Mouse (Mus musculus): Measurements from ENCODE around the gene Clcnka.

The Clcnka gene

DNA sequence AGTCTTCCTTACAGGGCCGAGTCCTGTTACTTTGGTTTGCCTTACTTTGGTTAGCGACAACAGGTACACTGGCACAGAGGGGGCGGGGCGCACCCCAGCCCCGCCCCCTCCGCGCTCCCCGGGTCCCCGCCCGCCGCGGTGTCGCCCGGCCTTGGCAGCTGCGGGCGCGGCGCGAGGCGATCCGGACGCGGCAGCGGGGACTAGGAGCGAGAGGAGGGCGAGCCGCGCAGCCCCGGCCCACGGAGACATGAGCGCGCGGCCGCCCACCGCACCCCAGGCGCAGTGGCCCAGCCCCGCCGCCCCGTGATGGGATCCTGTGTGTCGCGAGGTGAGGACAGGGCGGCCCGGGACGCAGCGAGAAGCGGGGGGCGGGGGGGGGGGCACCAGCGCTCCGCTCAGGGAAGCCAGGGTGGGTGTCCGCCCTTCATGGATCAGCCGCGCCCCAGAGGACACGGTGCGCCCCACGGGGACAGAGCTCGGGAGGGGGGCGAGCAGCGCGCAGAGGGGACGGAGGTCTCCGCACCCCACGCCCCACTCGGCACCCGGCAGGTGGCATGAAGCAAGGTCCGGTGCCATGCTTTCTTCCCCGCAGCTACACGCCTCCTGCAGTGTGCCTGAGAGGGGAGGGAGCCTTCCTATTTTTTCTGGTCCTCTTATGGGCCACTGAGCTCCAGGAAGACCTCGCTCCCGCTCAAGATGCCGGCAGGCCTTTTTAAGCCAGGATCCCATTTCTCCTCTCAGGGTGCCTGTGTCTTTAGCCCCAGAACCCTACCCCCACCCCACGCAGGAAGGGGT lies 30.3 kb downstream of the Clcnka start, which contains the start of gene Fam131c:
TSS of gene Fam131c (plus strand) at position 224 of the 795 bp plus-strand sequence.
- peak; percentile 22 to 34 for DNase-seq

DNA sequence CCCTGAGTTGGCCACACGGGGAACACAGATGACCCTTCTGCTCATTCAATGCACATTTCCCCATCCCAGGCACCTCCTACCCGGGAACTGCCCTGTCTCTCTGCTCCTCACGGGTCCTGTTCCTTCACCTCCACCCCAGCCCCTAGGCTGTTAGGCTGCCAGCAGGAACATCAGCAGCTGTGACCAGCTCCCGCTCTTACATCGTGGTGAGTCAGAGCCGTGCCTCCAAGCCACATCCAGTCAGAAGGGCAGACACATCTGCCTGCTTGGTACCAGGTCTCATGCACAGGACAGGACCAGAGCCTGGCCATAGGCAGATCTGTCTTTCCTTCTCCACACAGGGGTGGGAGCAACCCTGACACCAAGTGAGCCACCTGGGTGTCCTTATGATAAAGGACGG lies 32.6 kb downstream of the Clcnka start:
- no peak for DNase-seq

DNA sequence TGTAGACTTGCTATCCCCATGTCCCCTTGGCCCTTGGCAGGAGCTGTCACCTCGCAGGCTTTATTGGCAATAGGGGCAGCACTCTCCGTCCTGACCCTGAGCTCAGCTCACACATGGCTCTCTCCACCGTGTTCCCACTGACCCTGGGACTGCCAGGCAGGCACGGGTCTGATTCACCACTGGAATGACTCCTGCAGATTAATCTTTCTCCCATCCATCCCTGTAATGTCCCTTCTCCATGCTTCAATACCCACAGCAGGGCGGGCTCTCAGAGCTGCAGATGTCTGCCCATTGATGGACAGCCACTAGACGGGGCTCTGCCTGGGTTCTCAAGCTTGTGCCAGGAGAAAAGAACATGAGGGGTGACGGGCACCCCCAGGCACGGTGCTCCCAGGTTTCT lies 33.4 kb downstream of the Clcnka start:
- no peak for DNase-seq

DNA sequence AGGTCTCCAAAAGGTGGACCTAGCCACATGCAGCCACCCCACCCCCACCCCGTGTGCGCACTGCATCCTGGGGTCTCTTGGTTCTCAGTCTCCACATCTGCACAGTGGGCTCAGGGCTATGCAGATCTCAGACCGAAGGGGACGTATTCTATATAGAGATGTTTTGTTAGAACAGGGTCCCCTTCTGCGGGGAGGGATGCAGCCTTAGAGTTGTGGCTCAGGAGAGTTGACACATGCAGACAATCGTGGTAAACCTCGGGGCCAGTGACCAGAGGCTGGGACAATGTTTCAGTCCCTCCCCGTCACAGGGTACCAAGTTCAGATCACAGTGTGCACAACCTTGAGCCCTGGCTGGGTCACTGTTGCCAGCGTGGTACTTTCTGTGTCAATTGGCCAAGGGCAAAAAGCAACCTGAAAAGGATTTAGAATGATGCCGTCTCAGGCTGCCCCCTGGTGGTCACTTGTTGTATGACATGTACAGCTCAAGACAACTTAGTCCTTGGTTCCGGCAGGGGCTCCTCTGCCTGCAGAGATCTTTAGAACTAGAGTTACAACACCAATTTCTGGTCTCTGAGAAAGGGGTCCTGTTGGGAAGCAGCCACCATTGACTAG lies 35.5 kb downstream of the Clcnka start:
- peak; percentile 78 to 85 for DNase-seq

DNA sequence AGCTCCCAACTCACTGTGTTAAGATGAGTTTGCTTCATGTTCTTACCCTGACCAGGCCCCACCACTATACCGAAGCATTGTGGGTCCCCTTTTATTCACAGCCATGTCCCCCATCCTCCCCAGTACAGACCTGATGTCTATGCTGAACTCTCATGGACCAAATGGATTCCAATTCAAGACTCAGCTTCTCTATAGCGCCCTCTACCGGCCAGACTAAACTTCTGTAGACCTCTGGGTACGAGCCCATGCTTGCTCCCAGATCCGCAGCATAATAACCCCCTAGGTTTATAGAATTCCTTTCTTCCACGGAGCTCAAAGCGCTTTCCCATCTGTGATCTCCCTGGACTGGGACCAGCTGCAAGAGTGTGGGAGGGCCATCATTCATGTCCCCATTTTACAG lies 37.7 kb downstream of the Clcnka start:
- DNase-seq, result peak in 1 of 2 experiments; percentile 15

DNA sequence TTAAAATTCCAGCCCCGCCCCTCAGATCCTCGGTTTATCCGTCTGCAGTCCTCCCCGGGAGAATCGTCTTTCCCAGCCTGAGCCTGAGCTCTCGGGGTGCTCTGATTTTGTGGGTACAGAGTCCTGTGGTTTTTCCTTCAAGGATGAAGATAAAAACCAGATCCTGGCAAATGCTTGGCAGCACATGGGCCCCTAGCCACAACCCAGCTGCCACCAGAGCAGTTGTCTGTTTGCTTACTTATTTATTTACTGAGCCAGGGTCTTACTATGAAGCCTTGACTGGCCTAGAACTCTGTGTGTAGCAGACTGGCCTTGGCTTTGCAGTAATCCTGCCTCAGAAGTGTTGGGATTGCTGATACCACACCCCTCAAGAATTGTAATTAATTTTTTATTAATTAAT lies 39.3 kb downstream of the Clcnka start:
- DNase-seq, result no peak

DNA sequence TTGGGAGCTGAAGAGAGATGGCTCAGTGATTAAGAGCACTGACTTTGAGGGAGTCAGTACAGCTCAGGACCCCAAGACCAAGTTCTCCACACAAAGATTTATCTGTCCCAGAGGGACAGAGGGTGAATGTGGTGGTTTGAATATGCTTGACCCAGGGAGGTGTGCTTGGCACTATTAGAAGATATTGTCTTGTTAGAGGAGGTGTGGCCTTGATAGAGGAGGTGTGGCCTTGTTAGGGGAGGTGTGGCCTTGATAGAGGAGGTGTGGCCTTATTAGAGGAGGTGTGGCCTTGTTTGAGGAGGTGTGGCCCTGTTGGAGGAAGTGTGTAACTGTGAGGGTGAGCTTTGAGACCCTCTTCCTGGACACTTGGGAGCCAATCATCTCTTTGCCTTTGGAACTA lies 40.7 kb downstream of the Clcnka start:
- DNase-seq, result no peak

DNA sequence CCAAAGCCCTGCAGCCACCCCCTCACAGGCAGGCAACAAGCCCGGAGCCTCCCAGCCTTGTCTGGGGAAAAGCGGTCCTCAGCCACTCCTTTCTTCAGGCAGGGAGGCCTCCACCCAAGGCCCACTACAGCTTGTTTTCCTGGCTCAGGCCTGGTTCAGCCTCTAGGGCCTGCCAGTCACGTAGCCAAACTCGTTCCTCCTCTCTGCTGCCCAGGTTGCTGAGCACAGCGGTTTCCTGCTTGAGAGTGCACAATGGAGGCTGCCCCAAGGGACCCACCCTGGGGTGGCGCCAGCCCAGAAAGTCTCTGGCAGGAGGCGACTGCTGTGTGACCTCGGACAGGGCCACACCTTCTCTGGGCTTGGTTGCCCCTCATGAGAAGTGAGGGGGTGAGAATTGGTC lies 44.7 kb downstream of the Clcnka start:
- DNase-seq, result no peak

DNA sequence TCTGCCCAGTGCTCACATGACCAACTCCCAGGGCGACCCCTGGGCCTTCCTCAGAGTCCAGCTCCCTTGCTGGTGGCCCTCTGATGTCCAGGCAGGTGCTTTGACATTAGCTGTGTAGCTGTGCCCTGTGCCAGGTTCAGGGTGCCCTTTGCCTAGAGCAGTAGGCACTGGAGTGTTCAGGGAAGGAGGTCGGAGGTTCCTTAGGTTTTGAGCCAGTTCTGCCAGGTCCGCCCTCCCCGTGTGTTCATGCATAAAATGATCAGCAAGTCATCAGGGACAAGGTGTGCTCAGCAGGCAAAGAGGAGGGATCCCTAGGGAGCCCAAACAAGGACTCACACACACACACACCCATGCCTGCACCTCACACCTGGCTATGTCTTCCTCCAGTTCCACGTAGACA lies 45.5 kb downstream of the Clcnka start:
- no peak for DNase-seq

DNA sequence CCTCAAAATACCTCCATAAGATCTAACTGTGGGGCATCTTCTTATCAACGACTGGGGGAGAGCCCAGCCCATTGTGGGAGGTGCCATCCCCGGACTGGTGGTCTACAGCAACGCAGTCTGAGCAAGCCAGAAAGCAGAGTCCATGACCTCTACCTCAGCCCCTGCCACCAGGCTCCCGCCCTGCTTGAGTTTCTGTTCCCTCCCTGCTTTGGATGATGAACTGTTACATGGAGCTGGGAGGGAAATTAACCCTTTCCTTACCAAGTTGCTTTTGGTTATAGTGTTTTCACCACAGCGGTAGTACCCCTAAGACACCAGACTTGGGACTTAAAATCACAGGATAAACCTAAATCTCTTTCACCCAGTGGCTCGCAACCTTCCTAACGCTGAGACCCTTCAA lies 46.6 kb downstream of the Clcnka start:
- no peak for DNase-seq

DNA sequence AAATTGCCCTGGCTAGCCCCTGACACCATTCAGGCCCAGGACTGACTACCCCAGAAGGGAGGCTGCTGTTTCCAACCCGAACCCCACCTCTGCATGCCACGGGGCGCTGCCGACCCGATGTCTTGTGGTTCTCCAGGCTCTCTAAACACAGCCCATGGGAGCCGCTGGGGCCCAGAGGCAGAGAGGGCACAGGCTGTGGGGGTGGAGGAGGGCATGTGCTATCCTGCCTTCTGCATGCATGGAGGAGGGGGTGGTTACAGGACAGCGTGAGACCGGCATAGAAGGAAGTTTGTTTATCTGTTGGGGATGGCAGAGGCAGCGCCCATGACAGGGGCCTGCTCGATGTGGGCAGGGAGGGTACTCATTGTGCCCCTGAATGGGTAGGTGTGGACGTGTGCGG lies 48.5 kb downstream of the Clcnka start:
- no peak for DNase-seq

DNA sequence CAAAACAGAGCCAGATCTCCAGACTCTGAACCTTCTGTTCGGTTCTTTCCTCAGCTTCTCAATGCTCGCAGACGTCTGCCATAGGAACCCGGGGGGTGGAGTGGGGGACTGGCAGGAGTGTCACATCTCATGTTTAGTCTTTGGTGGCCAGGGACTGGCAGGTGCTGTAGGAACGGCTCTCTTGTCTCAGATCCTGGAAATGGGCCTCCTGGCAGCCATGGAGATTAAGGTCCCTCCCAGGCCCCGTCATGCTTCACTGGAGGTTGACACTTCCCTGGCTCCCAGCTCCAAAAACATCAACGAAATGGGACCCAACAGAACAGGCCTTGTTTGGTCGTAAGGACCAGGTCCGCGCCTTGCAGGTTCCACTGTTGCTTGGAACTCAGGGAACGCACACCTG lies 49.9 kb downstream of the Clcnka start:
- no peak for DNase-seq

DNA sequence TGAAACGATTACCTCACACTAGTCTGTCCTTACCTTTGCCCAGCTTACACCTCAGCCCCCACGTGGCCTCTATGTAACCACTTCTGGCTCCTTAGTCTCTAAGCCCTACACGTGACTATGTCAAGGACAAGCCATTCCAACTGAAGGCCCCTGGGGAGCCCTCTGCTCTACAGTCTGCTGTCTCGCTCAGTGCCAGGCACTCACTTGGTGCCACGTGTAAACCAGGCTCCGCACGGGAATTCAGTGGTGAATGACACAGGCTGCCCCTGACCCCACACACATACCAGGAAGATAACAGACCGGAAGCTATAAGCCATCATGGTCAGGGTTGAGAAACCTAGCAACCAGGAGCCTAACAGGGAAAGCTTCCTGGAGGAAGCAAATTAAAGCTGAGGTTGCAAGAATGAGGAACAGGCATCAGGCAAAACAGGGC lies 51.1 kb downstream of the Clcnka start:
- no peak for DNase-seq

DNA sequence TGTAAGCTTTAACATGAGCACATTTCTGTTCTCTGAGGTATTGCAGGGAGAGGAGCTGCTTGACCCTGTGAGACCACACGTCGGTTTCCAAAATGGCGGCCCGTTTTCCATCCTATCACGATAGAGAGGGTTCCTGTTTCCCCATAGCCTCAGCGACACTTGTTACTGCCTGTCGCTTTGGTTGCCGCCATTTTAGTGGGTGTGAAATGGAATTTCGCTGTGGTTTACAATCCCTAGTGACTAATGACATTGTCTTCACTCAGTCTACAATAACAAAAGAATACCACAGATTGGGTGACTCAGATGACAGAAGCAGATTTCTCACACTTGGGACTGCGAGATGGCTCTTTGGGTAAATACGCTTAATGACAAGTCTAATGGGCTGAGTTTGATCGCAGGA lies 53.3 kb downstream of the Clcnka start:
- DNase-seq, result no peak

DNA sequence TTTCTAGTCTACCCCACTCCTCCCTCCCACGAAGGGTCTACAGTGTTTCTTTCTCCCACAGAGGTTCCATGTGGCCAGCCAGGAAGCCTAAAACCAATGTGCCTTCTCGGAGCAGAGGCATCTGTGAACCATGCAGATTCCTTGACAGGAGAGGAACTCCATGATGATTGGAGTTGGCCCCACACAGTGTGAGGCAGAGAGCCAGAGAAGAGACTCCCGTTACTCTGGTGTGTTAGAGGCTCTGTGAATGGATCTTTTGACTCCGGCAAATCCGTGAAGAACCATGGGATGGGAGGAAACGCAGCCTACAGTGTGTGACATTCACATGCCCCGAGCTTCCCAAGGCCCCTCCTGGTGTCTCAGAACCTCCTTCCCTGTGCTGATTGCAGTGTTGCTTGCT lies 55.0 kb downstream of the Clcnka start:
- DNase-seq, result no peak

DNA sequence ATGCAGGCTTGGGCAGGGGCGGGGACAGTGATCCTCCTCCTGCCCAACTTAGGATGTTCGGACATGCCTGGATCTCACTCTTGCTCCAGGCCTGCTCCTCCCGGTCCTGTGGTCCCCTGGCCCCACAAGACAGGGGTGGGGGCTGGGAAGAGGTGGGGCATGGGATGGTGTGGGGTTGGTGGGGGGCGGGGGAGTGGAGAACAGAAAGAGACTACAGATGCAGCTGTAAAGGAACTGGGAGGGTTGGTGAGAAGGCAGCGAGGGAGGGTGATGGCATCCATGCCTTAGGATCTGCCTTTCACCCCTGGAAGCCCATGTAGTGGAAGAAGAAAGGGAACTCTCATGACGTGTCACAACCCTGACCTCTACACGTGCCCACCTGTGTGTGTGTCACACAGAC lies 57.0 kb downstream of the Clcnka start:
- DNase-seq, result no peak

DNA sequence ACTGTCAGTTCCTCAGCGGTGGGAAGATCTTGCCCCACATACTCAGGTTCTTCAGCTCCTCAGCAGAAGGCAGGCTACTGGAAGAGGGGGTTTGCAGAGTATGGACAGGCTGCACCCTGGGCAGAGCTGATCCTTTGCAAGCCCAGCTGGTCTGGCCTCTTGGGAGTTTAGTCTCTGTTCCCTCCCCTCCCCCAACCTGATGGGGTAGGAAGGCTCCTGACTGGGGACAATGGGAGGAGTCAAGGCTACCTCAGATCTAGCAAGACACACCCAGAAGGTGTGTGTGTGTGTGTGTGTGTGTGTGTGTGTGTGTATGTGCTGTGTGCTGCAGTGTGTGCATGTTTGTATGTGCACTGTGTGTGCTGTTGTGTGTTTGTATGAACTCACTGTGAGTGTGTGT lies 59.7 kb downstream of the Clcnka start:
- DNase-seq, result no peak

DNA sequence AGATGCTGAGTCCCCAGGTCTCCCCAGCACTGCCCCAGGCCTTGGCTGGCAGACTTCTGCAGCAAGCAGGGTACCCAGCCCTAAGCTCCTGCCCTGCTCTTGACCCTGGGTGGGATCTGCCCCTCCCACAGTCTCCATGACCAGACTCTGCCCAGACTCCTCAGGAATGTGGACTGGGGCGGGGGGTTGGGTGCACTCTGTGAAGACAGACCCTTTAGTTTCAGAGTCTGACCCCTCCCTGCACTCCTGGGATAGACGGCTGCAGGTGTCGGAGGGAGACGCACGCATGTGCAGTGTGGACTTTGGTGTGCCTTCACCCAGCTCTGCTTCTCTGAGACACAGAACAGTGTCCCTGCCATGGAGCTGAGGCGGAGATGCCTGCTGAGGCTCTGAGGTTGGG lies 60.5 kb downstream of the Clcnka start:
- DNase-seq, result no peak

DNA sequence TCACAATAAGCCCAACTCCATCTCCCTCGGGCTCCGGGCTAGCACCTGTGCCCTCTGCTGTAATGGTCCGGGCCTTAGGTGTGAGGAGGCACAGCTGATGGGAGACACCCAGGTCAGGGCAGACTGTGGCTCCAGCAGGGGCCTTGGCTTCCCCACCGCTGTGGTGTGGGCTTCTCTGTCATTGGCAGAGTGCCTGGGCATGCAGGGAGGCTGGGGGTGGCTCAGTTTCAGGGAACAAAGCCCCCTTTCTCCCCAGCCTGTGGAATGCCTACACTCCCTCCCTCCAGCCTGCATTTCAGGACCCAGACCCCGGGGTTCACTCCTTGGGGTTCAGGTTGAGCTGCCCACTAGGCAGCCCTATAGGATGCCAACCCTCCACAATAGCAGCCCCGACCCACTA lies 62.3 kb downstream of the Clcnka start:
- DNase-seq, result no peak

DNA sequence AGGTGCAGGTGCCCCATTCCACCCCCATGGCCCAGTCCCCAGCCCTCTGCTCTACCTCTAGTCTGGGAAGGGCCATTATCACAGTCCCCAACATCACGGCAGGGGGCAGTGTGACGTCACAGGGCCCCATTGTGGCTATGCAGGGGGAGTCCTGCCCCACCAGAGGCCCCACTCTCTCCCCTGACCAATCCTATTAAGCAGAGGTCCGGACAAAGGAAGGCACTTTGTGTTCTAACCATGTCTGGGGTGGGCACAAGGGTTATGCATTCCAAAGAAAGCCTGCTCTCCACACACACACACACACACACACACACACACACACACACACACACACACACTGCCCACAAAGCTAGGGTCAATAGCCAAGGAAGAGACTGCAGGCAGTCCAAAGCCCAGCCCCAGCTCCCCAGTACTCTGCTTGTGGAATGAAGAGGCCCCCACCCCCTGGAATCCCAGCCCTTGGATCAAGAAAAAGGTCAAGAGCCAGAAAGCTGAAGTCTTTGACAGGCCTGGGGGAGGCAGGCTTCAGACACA lies 63.2 kb downstream of the Clcnka start:
- no peak for DNase-seq

DNA sequence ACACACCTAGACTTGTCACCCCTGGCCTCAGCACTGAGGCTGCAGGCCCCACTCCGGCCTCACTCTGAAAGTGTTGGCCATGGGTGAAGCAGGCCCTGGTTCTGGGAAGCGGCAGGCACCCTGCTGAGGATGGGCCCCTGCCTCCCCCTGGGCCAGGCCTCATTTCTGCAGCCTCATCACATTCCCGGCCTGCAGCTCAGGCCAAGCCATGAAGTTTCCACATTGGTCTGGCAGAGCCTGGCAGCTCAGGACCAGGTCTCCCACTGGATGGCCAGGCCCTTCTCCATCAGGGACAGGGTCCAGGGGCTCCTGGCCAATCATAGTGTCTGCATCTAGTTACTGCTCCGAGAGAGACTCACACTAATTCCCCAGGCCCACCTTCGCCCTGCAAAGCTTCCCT lies 63.8 kb downstream of the Clcnka start:
- no peak for DNase-seq

All from cerebellum, postnatal 36 days (tissue).